Mouse (Mus musculus) stomach, embryonic 15.5 days (tissue): ENCODE results near the gene Vps54. TPM values are rescaled to one million over a fixed set of nuclear protein-coding genes. Genes with fewer than 3 reads are reported as not detected.

Experiments used
- ATAC-seq: fragments of 200-750 bp; cut with Nextera tagmentation; 2 replicates; pipeline ENCODE4 v1.8.0; 2017; ENCODE audit warnings: low read depth, moderate number of reproducible peaks, moderate TSS enrichment; ENCODE audit not compliant: insufficient read depth, low FRiP score
- H3K27ac ChIP-seq: fragments of 300-500 bp; sonication (generic); 2 replicates; pipeline ENCODE4 v1.5.1; 2015; ENCODE audit warnings: mild to moderate bottlenecking, inconsistent platforms
- H3K27me3 ChIP-seq: fragments of 300-500 bp; sonication (generic); replicated peaks from 2 replicates; pipeline ENCODE4 v1.6.1; 2015; ENCODE audit warnings: inconsistent platforms
- H3K36me3 ChIP-seq: fragments of 300-500 bp; sonication (generic); 2 replicates; pipeline ENCODE4 v1.6.1; 2015; ENCODE audit warnings: inconsistent platforms
- H3K4me1 ChIP-seq: fragments of 300-500 bp; sonication (generic); 2 replicates; pipeline ENCODE4 v1.6.1; 2015; ENCODE audit warnings: inconsistent platforms
- H3K4me2 ChIP-seq: fragments of 300-500 bp; sonication (generic); 2 replicates; pipeline ENCODE4 v1.6.1; 2015; ENCODE audit warnings: mild to moderate bottlenecking, inconsistent platforms
- H3K4me3 ChIP-seq: fragments of 300-500 bp; sonication (generic); replicated peaks from 2 replicates; pipeline ENCODE4 v1.5.1; 2015; ENCODE audit warnings: inconsistent platforms
- H3K9ac ChIP-seq: fragments of 300-500 bp; sonication (generic); 2 replicates; pipeline ENCODE4 v1.6.1; 2015; ENCODE audit warnings: inconsistent platforms
- H3K9me3 ChIP-seq: fragments of 300-500 bp; sonication (generic); 2 replicates; pipeline ENCODE4 v1.6.1; 2016; ENCODE audit warnings: inconsistent platforms
- WGBS: fragments of 180-500 bp; shearing (Covaris S2); methylation state at CpG from one replicate; pipeline ENCODE4 v1.1.7; 2015; 5-methylcytosine and 5-hydroxymethylcytosine counted together
- polyA plus RNA-seq: library from polyadenylated mRNA; unstranded; fragments of >200 nt; fragmentation: Nextera tagmentation; extraction: Ambion mirVana; gene quantifications from 2 replicates; pipeline ENCODE4 v1.2.1, GENCODE M21; 2015

The Vps54 gene
- polyA plus RNA-seq, 1 experiment from 2014 or later, result 11.2 TPM

GRCm38 (mm10) chr11:21313922-21314657, 75.0 kb downstream of the Vps54 start:
- Histone ChIP-seq H3K4me1 (no peaks in the 10 kb centered on the region), H3K36me3 (peaks cover 7% of the 10 kb centered on the region; the same call in 1 of the 2 replicates), H3K9me3 (no peaks in the 10 kb centered on the region), H3K27me3 (no peaks in the 10 kb centered on the region), H3K9ac (no peak overlapping the region), H3K4me3 (no peak overlapping the region), H3K27ac (no peak overlapping the region), H3K4me2 (no peak overlapping the region)
- peak; percentile 31; the same call in 1 of the 2 replicates for ATAC-seq
- WGBS, result 68% methylated on average over 9 of the region's 9 CpGs

- Histone ChIP-seq H3K4me1 (no peaks in the 10 kb centered on the region), H3K27ac (no peak overlapping the region), H3K4me3 (no peak overlapping the region), H3K4me2 (no peak overlapping the region), H3K27me3 (no peaks in the 10 kb centered on the region), H3K36me3 (peaks cover 11% of the 10 kb centered on the region; the same call in 1 of the 2 replicates), H3K9ac (no peak overlapping the region), H3K9me3 (no peaks in the 10 kb centered on the region)
- 50% methylated on average over 3 of the region's 3 CpGs for WGBS
- ATAC-seq, result no peak
Measured at GRCm38 (mm10) chr11:21321577-21321976, 82.5 kb downstream of the Vps54 start.

GRCm38 (mm10) chr11:21322349-21322748, 83.3 kb downstream of the Vps54 start:
- no peak overlapping the region for H3K4me2 ChIP-seq
- H3K4me1 ChIP-seq, result no peaks in the 10 kb centered on the region
- H3K27ac ChIP-seq, result no peak overlapping the region
- H3K4me3 ChIP-seq, result no peak overlapping the region
- H3K27me3 ChIP-seq, result no peaks in the 10 kb centered on the region
- ATAC-seq, result no peak
- WGBS, result 85% methylated on average over 3 of the region's 3 CpGs
- no peaks in the 10 kb centered on the region for H3K9me3 ChIP-seq
- H3K36me3 ChIP-seq, result peaks cover 12% of the 10 kb centered on the region; the same call in 1 of the 2 replicates
- H3K9ac ChIP-seq, result no peak overlapping the region

- no peak overlapping the region for H3K27ac ChIP-seq
- no peak for ATAC-seq
- 92% methylated on average over 5 of the region's 5 CpGs for WGBS
- no peaks in the 10 kb centered on the region for H3K4me1 ChIP-seq
- H3K36me3 ChIP-seq, result 0 out of 2 replicates have a peak, but pooled peaks cover 18% of the 10 kb centered on the region
- H3K9ac ChIP-seq, result no peak overlapping the region
- no peaks in the 10 kb centered on the region for H3K27me3 ChIP-seq
- no peaks in the 10 kb centered on the region for H3K9me3 ChIP-seq
- H3K4me3 ChIP-seq, result no peak overlapping the region
- no peak overlapping the region for H3K4me2 ChIP-seq
Measured at GRCm38 (mm10) chr11:21325781-21326180, 86.7 kb downstream of the Vps54 start.

- Histone ChIP-seq H3K9ac (no peak overlapping the region), H3K9me3 (no peaks in the 10 kb centered on the region), H3K4me2 (no peak overlapping the region), H3K4me1 (no peaks in the 10 kb centered on the region), H3K27ac (no peak overlapping the region), H3K36me3 (0 out of 2 replicates have a peak, but pooled peaks cover 18% of the 10 kb centered on the region), H3K27me3 (no peaks in the 10 kb centered on the region), H3K4me3 (no peak overlapping the region)
- WGBS, result 64% methylated on average over 2 of the region's 2 CpGs
- ATAC-seq, result no peak
Measured at GRCm38 (mm10) chr11:21326770-21327169, 87.7 kb downstream of the Vps54 start.

- 0 out of 2 replicates have a peak, but pooled peaks cover 14% of the 10 kb centered on the region for H3K36me3 ChIP-seq
- no peaks in the 10 kb centered on the region for H3K9me3 ChIP-seq
Measured at GRCm38 (mm10) chr11:21327486-21327885, 88.4 kb downstream of the Vps54 start.

GRCm38 (mm10) chr11:21328141-21328540, 89.1 kb downstream of the Vps54 start:
- Histone ChIP-seq H3K36me3 (0 out of 2 replicates have a peak, but pooled peaks cover 20% of the 10 kb centered on the region), H3K27me3 (no peaks in the 10 kb centered on the region), H3K4me2 (no peak overlapping the region), H3K9ac (no peak overlapping the region), H3K4me3 (no peak overlapping the region), H3K9me3 (no peaks in the 10 kb centered on the region), H3K27ac (no peak overlapping the region), H3K4me1 (no peaks in the 10 kb centered on the region)
- no peak for ATAC-seq
- WGBS, result 80% methylated on average over 5 of the region's 5 CpGs

More at GRCm38 (mm10) chr11:21327486-21327885, 88.4 kb downstream of the Vps54 start:
- Histone ChIP-seq H3K4me1 (no peaks in the 10 kb centered on the region), H3K9ac (no peak overlapping the region), H3K27me3 (no peaks in the 10 kb centered on the region), H3K4me3 (no peak overlapping the region), H3K27ac (no peak overlapping the region), H3K4me2 (no peak overlapping the region)
- WGBS, result 88% methylated on average over 5 of the region's 5 CpGs
- no peak for ATAC-seq

GRCm38 (mm10) chr11:21332639-21333295, 93.7 kb downstream of the Vps54 start:
- no peaks in the 10 kb centered on the region for H3K27me3 ChIP-seq
- no peak for ATAC-seq
- no peak overlapping the region for H3K27ac ChIP-seq
- no peak overlapping the region for H3K4me3 ChIP-seq
- H3K9ac ChIP-seq, result no peak overlapping the region
- no peaks in the 10 kb centered on the region for H3K9me3 ChIP-seq
- 87% methylated on average over 5 of the region's 5 CpGs for WGBS
- no peak overlapping the region for H3K4me2 ChIP-seq
- H3K4me1 ChIP-seq, result no peaks in the 10 kb centered on the region
- 0 out of 2 replicates have a peak, but pooled peaks cover 12% of the 10 kb centered on the region for H3K36me3 ChIP-seq

GRCm38 (mm10) chr11:21337855-21338254, 98.8 kb downstream of the Vps54 start:
- Histone ChIP-seq H3K27ac (no peak overlapping the region), H3K4me1 (no peaks in the 10 kb centered on the region), H3K9ac (no peak overlapping the region), H3K9me3 (no peaks in the 10 kb centered on the region), H3K27me3 (no peaks in the 10 kb centered on the region), H3K36me3 (0 out of 2 replicates have a peak, but pooled peaks cover 2% of the 10 kb centered on the region), H3K4me3 (no peak overlapping the region), H3K4me2 (no peak overlapping the region)
- no peak for ATAC-seq
- 75% methylated on average over 1 of the region's 1 CpGs for WGBS

GRCm38 (mm10) chr11:21339088-21339487, 100.0 kb downstream of the Vps54 start:
- H3K4me3 ChIP-seq, result no peak overlapping the region
- ATAC-seq, result no peak

GRCm38 (mm10) chr11:21343490-21343889, 104.4 kb downstream of the Vps54 start:
- no peak overlapping the region for H3K27ac ChIP-seq
- H3K27me3 ChIP-seq, result no peaks in the 10 kb centered on the region
- no peaks in the 10 kb centered on the region for H3K4me1 ChIP-seq
- 0 out of 2 replicates have a peak, but pooled peaks cover 6% of the 10 kb centered on the region for H3K36me3 ChIP-seq
- no peak overlapping the region for H3K9ac ChIP-seq
- no peaks in the 10 kb centered on the region for H3K9me3 ChIP-seq
- H3K4me2 ChIP-seq, result no peak overlapping the region
- 92% methylated on average over 5 of the region's 5 CpGs for WGBS
- ATAC-seq, result no peak
- no peak overlapping the region for H3K4me3 ChIP-seq

More at GRCm38 (mm10) chr11:21339088-21339487, 100.0 kb downstream of the Vps54 start:
- Histone ChIP-seq H3K27ac (no peak overlapping the region), H3K36me3 (no peaks in the 10 kb centered on the region), H3K9me3 (no peaks in the 10 kb centered on the region), H3K9ac (no peak overlapping the region), H3K4me1 (no peaks in the 10 kb centered on the region), H3K27me3 (no peaks in the 10 kb centered on the region), H3K4me2 (no peak overlapping the region)
- 83% methylated on average over 4 of the region's 4 CpGs for WGBS

GRCm38 (mm10) chr11:21346020-21346419, 106.9 kb downstream of the Vps54 start:
- Histone ChIP-seq H3K4me3 (no peak overlapping the region), H3K4me2 (no peak overlapping the region), H3K36me3 (0 out of 2 replicates have a peak, but pooled peaks cover 11% of the 10 kb centered on the region), H3K9me3 (no peaks in the 10 kb centered on the region), H3K27me3 (no peaks in the 10 kb centered on the region), H3K4me1 (no peaks in the 10 kb centered on the region), H3K9ac (no peak overlapping the region), H3K27ac (no peak overlapping the region)
- WGBS, result 92% methylated on average over 3 of the region's 3 CpGs
- no peak for ATAC-seq
